Mouse (Mus musculus): ENCODE results near the gene Tsen2. TPM values are rescaled to one million over a fixed set of nuclear protein-coding genes. Genes with fewer than 3 reads are reported as not detected.
A peak's percentile ranks its signal among the peaks of the same experiment; 100 is the strongest.

Tsen2 gene
- polyA plus RNA-seq, 1 experiment: 26.2 TPM

DNA sequence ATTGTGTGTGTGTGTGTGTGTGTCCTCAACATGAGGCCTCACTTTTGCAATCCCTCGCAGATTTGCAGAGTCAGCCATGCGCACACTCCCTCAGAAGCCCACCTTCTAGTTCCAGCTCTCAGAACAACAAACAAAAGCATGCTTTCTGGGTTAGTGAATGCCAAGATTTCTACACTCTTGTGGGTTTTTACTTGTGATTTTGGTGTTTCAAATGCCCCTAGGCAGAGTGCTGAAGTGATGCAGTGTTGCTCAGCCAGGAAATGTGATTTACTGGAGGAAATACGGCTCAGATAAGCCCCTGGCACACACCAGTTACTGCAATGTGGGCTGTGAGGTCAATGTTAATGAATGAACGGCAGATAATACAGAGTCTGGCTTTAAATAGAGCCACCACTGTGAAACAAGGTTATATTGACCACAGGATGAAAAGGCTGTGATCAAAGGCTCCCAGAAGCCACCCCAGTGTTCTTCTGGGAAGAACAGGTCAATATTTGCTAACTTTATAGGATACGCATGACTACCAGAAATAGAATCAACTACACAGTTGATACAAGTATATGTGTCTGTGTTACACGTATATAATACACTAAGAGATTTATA, 2.7 kb upstream of the Tsen2 start:
- 60% methylated on average over 6 of the region's 6 CpGs for WGBS
- Histone ChIP-seq H3K4me3 (replicated peaks; ENCODE audit: insufficient read depth, low read depth, low read length) (no peak overlapping the region), H3K27ac (ENCODE audit: insufficient read depth, low read length) (no peak overlapping the region), H3K4me1 (ENCODE audit: control insufficient read depth, insufficient read depth, low read length) (no peaks in the 10 kb centered on the region), H3K27me3 (ENCODE audit: control insufficient read depth, insufficient read depth, low read length) (no peaks in the 10 kb centered on the region)
- DNase-seq: no peak
- no peak for TF ChIP-seq POLR2A (IDR thresholded peaks at IDR 0.05; ENCODE audit: borderline replicate concordance, insufficient read depth, low read length)
- TF ChIP-seq CTCF (IDR thresholded peaks at IDR 0.05; ENCODE audit: borderline replicate concordance, insufficient read depth, low read depth, low read length): no peak

DNA sequence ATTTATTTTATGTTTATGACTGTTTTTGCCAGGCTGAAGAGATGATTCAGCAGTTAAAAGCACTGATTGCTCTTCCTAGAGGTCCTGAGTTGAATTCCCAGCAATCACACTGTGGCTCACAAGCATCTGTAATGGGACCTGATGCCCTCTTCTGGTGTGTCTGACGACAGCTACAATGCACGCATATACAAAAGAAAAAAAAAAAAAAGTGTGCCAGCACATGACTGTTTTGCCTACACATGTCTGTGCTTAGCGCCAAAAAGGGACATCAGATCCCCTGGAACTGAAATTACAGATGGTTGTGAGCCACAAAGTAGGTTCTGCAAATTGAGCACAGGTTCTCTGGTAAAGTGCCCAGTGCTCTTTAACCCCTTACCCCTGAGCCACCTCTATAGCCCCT, 2.1 kb upstream of the Tsen2 start:
- DNase-seq: no peak
- Histone ChIP-seq H3K4me3 (replicated peaks; ENCODE audit: insufficient read depth, low read depth, low read length) (no peak overlapping the region), H3K27me3 (ENCODE audit: control insufficient read depth, insufficient read depth, low read length) (no peaks in the 10 kb centered on the region), H3K4me1 (ENCODE audit: control insufficient read depth, insufficient read depth, low read length) (no peaks in the 10 kb centered on the region), H3K27ac (ENCODE audit: insufficient read depth, low read length) (no peak overlapping the region)
- WGBS: 53% methylated on average over 3 of the region's 3 CpGs
- TF ChIP-seq CTCF (IDR thresholded peaks at IDR 0.05; ENCODE audit: borderline replicate concordance, insufficient read depth, low read depth, low read length) (no peak), POLR2A (IDR thresholded peaks at IDR 0.05; ENCODE audit: borderline replicate concordance, insufficient read depth, low read length) (no peak)

DNA sequence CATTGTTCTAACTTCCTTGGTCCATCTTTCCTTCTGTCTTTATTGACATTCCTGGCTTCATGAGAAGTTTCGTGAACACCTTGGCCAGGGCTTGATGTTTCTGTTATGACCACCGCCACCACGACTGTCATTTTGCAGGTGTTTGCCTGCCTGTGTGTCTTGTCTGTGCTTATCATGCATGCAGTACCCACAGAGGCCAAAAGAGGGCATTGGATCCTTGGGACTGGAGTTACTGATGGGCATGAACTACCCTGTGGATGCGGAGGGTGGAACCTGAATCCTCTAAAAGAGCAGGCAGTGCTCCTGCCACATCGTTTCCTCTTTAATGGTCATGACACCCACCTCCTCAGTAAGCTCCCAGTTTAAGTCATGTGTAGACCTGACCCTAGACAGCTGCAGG, 1.8 kb downstream of the Tsen2 start:
- no peak overlapping the region for H3K27ac ChIP-seq (ENCODE audit: insufficient read depth, low read length)
- H3K4me1 ChIP-seq (ENCODE audit: control insufficient read depth, insufficient read depth, low read length): no peaks in the 10 kb centered on the region
- H3K4me3 ChIP-seq (replicated peaks; ENCODE audit: insufficient read depth, low read depth, low read length): no peak overlapping the region
- 79% methylated on average over 5 of the region's 5 CpGs for WGBS
- no peak for TF ChIP-seq POLR2A (IDR thresholded peaks at IDR 0.05; ENCODE audit: borderline replicate concordance, insufficient read depth, low read length)
- peak; percentile 53; the same call in 1 of the 2 replicates for TF ChIP-seq CTCF (IDR thresholded peaks at IDR 0.05; ENCODE audit: borderline replicate concordance, insufficient read depth, low read depth, low read length)
- DNase-seq: peak; percentile 21 to 44
- no peaks in the 10 kb centered on the region for H3K27me3 ChIP-seq (ENCODE audit: control insufficient read depth, insufficient read depth, low read length)

DNA sequence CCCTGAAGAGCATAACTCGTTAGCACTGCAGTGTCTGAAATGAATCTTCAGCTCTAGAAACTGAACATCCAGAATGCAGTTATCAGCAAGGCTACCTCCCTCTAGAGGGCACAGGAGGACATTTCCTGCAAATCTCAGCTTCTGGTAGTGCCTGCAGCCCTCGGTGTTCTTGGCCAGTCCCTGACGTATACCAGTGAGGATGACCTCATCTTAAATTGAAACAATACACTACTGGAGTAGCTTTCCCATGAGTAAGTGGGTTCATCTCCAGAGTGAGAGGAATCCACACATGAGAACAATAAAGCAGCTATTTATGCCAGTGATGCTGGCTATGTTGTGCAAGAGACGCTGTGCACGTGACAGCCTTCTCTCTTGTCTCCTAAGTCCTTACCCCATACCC, 11.0 kb downstream of the Tsen2 start:
- no peaks in the 10 kb centered on the region for H3K27me3 ChIP-seq (ENCODE audit: control insufficient read depth, insufficient read depth, low read length)
- H3K27ac ChIP-seq (ENCODE audit: insufficient read depth, low read length): no peak overlapping the region
- H3K4me1 ChIP-seq (ENCODE audit: control insufficient read depth, insufficient read depth, low read length): no peaks in the 10 kb centered on the region
- no peak for TF ChIP-seq POLR2A (IDR thresholded peaks at IDR 0.05; ENCODE audit: borderline replicate concordance, insufficient read depth, low read length)
- peak; percentile 17; the same call in 1 of the 2 replicates for TF ChIP-seq CTCF (IDR thresholded peaks at IDR 0.05; ENCODE audit: borderline replicate concordance, insufficient read depth, low read depth, low read length)
- DNase-seq: no peak
- WGBS: 65% methylated on average over 5 of the region's 5 CpGs
- H3K4me3 ChIP-seq (replicated peaks; ENCODE audit: insufficient read depth, low read depth, low read length): no peak overlapping the region

DNA sequence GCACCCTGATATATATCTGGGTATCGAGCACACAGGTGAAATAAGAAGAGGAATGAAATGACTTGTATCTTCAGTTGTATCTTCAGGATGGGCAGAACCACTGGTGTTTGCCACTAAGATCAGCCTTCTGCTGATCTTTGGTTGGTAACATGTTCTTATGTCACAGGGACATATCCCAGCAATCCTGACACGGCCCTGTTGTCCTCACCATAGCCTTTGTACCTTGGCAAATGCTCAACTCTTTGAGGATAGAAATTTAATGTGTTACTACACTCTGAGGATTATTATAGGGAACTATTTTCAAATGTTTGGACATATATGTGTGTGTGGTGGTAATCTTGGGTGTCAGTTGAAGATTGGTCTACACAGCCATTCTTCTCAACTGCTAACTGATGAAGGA, 13.7 kb downstream of the Tsen2 start:
- DNase-seq: no peak

DNA sequence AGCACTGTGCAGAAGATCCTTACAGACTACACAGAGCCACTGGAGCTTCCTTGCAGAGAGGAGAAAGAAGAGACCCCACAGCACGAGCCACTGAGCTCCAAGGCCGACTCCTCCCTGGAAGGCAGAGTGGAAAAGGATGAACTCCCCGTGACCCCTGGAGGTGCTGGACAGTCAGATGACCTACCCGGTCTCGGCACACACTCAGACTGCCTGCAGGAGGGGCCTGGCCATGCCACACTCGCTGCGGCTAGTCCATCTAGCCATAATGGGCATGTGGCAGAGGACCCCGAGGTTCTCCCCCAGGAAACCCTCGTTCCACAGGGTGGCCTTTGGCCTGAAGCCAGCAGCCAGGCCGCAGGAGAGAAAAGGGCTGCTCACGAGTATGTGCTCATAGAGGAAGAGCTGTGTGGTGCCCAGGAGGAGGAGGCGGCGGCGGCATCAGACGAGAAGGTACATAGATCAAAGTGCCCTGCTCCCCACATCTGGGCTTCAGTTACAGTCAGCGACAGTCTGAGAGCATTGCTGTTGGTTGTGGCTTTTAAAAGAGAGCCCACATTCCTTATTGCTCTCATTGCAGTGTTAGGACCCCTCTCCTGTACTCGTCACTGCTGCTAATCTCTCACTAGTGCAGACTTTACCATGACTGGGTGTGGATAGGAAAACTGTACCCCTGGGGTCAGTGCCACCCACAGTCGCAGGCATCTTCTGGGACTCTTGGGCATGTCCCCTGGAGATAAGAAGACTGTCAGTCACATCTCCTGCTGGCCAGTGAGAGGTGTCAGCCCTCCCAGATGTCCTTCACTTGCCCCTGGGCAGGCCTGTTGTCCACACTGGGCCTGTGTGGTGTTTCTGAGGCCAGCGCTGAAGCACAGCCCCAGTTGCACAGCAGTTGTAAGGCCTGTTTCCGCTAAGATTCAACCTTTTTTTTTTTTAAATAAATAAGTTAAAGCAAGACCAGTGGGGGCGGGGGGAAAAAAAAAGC, 15.5 kb downstream of the Tsen2 start:
- WGBS: 76% methylated on average over 21 of the region's 21 CpGs
- H3K4me3 ChIP-seq (replicated peaks; ENCODE audit: insufficient read depth, low read depth, low read length): no peak overlapping the region
- H3K4me1 ChIP-seq (ENCODE audit: control insufficient read depth, insufficient read depth, low read length): no peaks in the 10 kb centered on the region
- no peak for TF ChIP-seq POLR2A (IDR thresholded peaks at IDR 0.05; ENCODE audit: borderline replicate concordance, insufficient read depth, low read length)
- TF ChIP-seq CTCF (IDR thresholded peaks at IDR 0.05; ENCODE audit: borderline replicate concordance, insufficient read depth, low read depth, low read length): no peak
- no peak overlapping the region for H3K27ac ChIP-seq (ENCODE audit: insufficient read depth, low read length)
- DNase-seq: no peak
- H3K27me3 ChIP-seq (ENCODE audit: control insufficient read depth, insufficient read depth, low read length): no peaks in the 10 kb centered on the region

More for the DNA sequence above, 13.7 kb downstream of the Tsen2 start:
- WGBS: 98% methylated on average over 2 of the region's 2 CpGs
- H3K27ac ChIP-seq (ENCODE audit: insufficient read depth, low read length): no peak overlapping the region
- TF ChIP-seq POLR2A (IDR thresholded peaks at IDR 0.05; ENCODE audit: borderline replicate concordance, insufficient read depth, low read length) (no peak), CTCF (IDR thresholded peaks at IDR 0.05; ENCODE audit: borderline replicate concordance, insufficient read depth, low read depth, low read length) (no peak)
- no peaks in the 10 kb centered on the region for H3K27me3 ChIP-seq (ENCODE audit: control insufficient read depth, insufficient read depth, low read length)
- H3K4me1 ChIP-seq (ENCODE audit: control insufficient read depth, insufficient read depth, low read length): no peaks in the 10 kb centered on the region
- H3K4me3 ChIP-seq (replicated peaks; ENCODE audit: insufficient read depth, low read depth, low read length): no peak overlapping the region

DNA sequence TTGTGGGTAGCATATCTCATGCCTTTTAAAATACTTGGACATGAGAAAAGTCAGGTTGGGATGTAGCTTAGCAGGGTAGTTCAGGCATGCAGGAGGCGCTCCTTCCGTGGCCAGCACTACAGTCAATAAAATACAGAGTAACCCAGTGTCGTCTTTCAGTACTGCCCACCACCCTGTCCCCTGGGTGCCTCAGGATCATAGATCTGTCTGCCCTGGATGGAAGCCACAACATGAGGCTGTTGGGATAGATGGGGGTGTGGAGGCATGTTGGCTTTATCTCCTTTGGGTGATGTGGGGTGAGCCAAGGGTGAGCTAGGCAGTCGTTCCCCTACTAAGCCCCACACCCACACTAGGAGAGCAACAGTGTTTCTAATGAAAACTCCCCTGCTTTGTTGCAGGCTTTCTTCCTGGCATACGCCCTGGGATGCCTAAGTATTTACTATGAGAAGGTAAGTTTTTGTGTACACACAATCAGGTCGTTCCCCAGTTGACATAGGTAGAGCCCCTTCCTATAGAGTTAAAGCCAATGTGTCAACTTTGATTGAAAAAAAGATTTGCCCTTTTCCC, 21.1 kb downstream of the Tsen2 start:
- Histone ChIP-seq H3K4me1 (ENCODE audit: control insufficient read depth, insufficient read depth, low read length) (no peaks in the 10 kb centered on the region), H3K4me3 (replicated peaks; ENCODE audit: insufficient read depth, low read depth, low read length) (no peak overlapping the region), H3K27me3 (ENCODE audit: control insufficient read depth, insufficient read depth, low read length) (no peaks in the 10 kb centered on the region), H3K27ac (ENCODE audit: insufficient read depth, low read length) (no peak overlapping the region)
- TF ChIP-seq CTCF (IDR thresholded peaks at IDR 0.05; ENCODE audit: borderline replicate concordance, insufficient read depth, low read depth, low read length): no peak
- DNase-seq: no peak
- WGBS: 94% methylated on average over 6 of the region's 6 CpGs
